Mouse (Mus musculus) c-Kit-positive CD71-negative TER-119-negative erythroid progenitor cells, embryonic 14.5 days (primary cell): ENCODE measurements at regions not wholly inside any gene's neighbourhood (a gene's known extent, or its start where the extent isn't known, plus 50 kb on each side); places are given as distances from the start of the nearest gene placed in this dataset.
A peak's percentile ranks its signal among the peaks of the same experiment; 100 is the strongest.

Experiments
- DNase-seq: peaks from one replicate; pipeline ENCODE4 v3.0.0-alpha.2; 2013; ENCODE audit warnings: low read depth

DNA sequence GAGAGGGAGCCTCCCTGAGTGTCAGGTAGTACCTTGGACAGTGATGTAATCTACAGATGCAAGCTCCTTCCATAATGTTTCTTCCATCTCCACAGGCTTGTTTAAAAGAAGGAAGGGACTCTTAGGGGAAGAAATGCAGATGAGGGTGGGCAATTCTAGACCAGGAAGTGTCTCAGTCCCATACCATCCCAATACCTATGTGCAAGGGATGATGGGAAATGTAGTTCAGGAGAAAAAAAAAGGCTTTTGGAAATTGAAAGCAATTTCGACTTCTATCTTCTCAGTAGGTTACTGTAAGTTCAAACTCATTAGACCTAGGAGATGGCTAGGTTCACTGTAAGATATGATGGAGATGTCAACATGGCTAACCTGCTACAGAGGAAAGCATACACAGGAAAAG is 68.3 kb downstream of the Cd83 start:
- no peak for DNase-seq

DNA sequence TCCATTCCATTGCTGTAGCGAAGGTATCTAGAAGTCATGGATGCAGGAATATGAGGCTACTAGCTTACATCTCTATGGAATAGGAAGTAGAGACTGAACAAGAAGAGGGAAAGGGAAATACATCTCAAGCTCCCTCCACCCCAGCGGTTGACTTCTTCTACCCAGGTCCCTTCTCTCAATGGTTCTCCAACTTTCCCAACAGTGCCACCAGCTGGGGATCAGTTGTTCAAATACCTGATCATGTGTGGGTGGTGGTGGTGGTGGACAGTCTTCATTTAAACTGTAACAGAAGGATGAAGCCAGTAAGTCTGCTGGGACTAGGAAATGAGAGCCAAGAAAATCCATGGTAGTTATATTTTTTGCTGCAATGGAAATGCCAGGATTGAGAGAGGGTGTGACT is 70.4 kb downstream of the Cd83 start:
- DNase-seq = no peak

DNA sequence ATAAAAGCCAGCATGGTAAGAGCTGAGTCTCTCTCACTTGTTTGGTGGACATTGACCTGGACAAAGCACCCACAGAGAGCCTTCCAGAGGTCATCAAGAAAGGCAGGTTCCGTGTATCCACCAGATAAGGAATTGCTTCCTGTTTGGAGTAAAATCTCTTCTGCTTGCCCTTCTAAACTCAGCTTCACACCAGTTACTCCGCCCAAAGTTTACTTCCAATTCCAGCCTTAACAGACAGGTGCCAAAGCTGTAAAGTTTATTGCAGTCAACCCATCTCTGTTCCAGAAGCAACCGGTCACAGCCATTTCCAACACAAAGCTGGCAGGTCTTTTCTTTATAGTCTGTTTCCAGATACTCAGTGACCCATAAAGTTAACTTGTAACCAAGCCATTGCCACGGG is 76.4 kb downstream of the Cd83 start:
- no peak for DNase-seq

DNA sequence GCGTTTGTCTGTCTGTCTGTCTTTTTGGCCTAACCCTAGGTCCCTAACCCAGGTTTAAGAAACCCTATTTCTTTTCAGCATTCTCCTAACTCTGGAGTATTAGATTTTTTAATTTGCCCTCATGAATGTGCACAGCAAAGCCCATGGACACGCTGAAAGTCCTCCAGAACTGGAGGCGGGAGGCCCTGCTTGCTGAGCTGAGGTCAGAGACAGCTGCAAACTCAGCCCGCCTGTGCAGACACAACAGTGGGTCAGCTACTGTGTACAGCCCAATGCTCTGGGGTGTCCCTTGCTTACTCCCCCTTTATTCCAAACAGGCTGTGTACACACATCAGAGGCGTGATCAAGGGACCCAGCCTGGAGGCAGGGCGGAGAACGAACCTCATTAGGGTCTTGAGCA is 76.8 kb downstream of the Cd83 start:
- DNase-seq = no peak

DNA sequence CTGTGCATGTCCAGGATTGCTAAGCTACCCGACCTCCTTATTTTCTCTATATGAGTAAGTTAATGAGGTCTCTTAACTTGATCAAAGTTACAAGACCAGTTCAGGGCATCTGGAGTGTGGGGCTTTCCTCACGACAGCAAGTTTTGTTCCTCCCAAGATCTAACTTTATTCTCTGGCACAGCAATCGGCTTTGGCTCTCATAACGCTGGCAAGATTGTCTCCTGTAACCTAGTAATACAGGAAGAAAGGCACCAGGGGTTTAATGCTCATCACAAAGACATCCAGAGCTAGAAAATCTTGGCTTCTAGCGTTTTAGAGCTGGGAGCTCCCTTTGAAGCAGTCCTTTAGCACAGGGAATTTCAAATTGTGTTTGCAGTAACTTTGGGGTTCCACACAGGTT is 77.5 kb downstream of the Cd83 start:
- no peak for DNase-seq

DNA sequence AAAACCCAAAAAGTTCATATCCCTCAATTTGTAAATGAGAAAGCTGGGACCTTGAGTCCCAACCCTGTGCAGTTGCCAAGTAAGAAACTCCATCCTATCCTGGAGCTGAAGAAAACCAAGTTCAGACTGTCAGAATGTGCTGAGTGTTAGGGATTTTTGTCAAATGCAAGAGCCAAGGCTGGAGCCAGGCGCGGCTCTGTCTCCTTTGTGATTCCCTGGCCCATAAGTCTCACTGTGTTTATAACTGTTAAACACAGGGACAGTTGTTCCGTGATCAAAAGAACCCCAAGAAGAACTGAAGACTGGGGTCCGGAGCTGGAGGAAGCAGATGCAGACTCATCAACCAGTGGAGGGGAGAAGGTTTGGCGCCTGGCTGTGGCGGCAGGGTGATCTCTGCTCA is 78.0 kb downstream of the Cd83 start:
- no peak for DNase-seq

DNA sequence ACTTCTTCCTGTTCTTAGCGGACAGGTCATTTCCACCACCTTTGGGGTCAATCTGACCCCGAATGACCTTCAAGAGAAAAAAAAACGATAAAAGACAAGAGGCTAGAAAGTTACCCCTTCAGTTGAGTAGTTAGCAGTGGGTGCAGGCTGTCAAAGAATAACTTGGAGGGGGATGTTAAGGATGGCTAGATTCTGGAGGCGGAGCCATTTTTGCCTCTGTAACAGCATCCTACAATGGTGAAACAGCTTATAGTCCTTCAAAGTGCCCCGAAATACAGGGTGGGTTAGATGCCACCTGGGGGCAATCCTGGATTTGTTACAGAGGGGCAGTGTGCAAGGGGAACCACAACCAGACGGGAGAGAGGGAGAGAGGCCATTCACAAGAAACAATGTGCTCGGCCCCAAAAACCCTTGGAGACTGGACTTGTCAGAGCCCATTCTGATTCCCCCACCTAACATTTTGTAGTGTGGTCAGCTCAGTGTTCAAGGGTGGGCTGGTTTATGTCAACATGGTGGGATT is 79.1 kb downstream of the Cd83 start:
- no peak for DNase-seq

DNA sequence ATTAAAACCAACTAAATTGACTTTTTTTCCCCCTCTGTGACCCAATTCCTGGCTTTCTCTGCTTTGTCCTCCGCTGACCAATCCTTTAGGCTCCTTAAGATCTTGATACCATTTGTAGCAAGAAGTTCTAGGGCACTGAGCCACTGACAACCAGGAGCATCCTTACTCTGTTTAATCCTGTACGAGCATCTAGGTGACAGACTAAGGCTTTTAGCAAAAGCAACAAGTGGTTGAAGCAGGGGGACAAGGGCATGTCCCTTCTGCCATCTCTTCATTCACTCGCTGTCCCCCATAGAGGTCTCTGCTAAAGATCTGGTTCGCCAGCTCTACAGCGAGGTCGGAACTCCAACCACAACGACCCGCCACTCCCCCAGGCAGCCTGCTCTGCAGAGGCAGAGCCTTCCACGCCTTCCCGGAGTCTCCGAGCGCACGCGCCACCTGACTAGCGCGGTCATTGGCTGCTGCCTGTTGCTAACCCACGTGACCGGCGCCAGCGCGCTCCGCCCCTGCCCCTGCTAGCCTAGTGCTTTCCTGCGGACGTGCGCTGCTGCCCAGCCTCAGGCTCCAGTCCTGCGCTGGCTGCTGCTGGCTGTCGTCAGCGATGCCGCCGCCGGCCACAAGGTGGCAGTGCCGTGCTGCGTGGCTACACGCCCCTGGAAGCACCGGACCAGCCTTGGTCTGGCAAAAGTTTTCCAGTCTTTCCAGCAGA is 79.7 kb downstream of the Cd83 start:
- DNase-seq = peak; percentile 90

DNA sequence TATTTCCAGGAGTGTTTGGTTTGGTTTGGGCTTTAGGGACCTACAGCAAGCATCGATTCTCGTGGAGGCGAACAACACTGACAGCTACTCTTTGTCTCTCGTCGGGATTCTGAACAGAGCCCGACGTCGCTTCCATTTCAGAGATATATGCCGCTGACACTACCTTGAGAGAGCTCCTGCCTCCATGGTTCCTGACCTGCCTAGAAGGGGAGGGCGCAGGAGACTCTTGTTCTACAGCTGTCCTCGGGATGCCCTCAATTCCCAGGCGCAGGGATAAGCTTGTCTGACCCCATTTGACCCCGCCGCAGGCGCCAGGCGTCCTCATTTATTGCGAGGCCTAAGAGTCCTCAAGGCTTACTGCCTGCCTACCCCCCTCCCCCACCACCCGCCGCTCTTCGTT is 80.5 kb downstream of the Cd83 start:
- no peak for DNase-seq

DNA sequence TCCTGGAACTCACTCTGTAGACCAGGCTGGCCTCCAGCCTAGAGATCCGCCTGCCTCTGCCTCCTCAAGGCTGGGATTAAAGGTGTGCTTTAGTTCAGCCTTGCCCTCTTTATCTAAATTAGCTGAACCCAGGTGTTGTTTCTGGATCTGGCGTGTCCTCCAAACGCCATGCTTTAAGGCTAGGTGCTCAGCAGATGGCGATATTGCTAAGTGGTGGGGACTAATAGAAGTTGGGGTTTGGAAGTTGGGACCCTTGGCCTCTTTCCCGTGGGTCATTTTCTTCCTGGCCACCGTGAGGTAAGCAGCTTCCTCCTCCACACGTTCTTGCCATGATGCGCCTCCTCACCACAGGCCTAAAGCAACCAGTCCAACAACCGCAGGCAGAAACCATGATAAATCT is 91.3 kb downstream of the Cd83 start:
- no peak for DNase-seq

DNA sequence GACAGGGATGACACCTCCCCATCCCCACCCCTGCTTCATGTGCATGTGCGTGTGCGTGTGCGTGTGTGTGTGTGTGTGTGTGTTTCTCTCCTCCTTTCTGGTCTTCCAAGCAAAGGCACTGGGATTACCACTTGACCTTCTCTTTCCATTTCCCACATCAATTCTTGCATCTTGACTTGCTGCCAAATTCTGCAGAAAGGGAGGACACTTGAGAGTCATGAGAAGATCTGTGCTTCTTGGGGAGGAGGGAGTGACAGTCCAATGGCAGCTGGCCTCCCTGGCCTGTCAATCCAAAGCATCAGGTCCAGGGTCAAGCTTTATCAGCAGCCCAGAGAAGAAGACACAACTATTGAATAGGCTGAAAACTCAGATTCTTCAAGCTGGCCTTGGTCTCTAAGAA is 102.7 kb downstream of the Cd83 start:
- no peak for DNase-seq

DNA sequence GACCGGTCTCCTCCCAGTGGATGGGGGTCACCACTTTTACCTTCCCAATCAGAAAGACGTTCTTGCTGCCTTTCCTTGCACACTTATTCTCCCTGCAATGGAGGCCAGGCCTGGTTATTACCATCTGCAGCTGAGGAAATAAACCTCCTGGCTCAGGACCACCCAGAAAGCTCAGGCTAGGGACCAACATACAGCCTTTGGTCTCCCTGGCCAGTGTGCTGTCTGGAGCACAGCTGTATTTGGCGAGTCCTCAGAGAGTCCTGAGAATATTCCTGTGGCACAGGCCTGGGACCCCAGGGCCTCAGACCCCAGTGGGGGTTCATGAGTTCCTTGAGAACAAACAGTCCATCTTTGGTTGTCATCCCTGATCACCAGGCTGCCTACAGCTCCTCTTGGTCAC is 107.4 kb downstream of the Cd83 start:
- no peak for DNase-seq

DNA sequence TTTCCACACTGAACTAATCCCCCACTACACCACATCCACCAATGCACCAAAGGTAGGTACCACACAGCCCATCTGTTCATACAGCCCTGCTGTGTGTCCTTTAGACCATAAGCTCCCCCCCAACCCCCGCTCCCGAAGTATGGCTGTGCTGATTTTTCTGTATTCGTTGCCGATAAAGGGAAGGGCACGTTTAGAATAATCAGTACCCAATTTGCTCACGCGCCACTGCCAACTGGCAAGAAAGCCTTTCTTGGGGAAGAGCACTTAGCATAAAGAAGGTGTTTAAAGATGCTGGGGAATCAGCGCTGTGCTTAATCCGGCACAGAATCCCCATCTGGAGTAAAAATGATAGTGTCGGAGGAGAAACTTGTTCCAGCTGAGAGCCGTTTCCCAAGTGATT is 111.4 kb downstream of the Cd83 start:
- no peak for DNase-seq

DNA sequence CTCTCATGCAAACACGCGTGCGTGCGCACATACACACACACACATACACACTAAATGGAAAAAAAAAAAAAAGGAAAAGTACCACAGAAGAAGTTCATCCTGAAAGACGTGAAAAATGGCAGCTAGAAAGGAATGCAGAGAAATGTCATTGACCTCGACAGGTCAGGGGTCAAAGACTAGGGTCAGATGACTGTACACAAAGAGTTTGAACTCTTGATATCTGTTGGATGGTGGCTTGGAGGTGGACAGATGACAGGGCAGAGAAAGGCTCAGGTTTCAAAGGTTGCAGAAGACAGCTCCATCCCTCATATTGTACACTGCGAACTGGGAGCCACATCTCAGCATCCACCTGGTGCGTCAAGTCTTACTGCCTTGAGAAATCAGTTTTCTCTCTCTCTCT is 112.5 kb downstream of the Cd83 start:
- DNase-seq = no peak

DNA sequence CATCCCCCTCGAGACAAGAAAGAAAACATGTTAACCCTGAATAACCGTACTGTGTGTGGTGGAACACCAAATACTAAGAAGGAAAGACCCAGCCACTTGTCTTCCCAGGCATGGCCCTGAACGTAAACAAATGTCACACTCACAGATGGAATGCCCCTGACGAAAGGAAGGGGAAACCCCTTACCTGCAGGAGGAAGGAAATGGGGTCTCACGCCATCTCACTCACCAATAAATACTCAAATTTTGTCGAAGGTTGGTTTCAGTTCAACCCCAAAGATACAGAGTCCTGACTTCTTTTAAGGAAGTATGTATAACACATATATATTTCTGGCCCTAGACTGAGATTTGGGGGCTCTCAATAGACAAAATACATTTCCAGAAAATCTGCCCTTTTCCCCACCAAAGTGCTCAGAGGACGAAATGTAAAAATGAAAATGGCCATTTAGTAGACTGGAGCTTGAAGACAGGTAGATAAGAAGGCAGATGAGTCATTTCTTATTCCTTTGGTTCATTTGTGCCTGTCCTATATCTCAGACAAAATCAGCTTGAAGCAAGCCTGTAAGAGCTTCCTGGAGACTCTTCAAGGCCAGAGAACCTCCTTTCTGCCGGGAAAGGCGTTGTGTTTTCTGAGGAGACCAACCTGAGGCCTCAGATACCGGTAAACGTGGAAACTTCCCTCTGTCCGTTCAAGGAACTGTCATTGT is 114.1 kb downstream of the Cd83 start:
- DNase-seq = no peak

DNA sequence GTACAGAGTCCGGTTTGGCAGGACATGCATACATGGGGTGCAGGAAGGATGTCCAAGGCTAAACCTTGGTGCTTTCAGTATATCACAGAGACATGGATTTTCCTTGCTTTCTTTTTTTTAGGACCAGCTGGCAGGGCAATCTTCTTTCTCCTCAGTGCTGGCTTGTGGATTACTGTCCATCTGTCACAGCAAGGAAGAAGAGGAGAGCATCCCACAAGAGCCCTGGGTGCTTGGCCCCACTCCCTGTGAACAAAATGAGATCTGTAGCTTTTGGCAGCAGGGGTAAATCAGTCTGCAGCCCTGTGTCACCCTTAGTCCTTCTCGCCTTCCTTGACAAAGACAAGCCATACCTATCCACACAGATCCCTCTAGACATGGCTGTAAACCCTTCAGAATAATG is 115.5 kb downstream of the Cd83 start:
- DNase-seq = no peak

DNA sequence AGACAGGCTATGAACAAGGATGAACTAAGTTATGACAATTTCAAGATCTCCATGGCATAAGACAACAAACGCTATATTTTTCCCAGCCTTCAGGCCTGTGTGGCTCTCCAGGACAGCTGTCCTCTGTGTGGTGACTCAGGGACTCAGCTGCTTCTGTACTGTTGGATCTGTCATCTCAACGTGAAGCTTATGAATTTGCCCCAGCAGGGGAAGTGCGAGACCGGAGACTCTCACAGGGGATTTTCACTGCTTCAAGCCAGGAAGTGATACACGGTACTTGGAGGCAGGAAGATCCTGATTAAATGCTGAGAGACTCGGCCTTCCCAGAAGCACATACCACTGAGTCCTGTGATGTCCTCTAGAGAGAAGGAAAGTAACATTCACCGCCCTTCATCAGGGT is 116.2 kb downstream of the Cd83 start:
- DNase-seq = no peak

DNA sequence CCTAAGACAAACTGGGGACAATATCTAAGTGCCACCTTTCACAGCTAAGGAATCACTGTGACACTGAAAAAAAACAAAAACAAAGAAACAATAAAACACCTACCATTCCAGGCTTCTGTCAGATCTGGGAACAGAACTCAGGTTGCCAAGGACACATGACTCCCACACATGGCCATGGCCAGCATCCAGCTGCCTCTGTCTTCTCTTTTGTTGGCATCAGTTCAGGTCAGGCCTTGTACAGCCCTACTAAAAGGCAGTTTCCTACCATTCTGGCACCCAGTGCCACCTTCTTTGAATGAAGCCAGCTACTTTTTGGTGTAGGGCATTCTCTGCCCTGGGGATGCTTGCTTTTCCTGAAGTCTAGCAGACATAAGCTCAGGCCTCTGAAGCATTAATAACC is 118.8 kb downstream of the Cd83 start:
- DNase-seq = no peak

DNA sequence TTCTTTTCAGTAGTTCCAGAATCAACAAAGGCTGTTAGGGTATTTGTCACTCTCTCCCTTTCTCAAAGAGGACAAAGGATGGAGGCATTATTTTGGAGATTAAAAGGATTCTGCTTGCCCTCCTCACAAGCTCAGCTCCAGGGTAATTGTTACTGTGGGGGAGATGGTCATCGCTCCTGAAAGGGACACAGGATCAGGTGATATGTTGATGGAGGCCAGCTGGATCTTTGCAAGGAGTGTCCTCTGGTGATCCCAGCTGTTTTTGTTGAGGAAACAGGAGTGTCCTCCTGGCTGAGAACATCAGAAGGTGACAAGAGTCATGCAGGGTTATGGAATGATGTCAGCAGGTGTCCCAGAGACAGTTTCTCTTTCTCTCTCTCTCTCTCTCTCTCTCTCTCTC is 119.7 kb downstream of the Cd83 start:
- DNase-seq = no peak

DNA sequence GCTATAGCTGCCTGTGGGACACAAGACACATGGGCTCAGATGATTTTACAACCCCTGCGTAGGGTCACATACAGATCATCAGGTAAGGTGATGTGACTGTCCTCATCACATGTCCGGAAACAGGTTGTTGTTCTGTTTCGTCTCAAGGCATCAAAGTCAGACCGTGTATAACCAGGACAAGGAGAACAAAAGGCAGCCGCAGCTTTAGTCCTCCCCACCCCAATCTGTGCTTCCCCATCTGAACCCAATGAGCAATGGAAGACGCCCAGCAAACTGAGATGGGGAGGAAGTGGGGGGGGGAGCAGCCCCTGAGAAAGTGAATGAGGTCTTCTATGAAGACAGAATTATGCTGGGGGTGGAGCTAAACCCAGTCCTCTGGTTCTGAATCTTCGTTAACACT is 121.7 kb downstream of the Cd83 start:
- no peak for DNase-seq

DNA sequence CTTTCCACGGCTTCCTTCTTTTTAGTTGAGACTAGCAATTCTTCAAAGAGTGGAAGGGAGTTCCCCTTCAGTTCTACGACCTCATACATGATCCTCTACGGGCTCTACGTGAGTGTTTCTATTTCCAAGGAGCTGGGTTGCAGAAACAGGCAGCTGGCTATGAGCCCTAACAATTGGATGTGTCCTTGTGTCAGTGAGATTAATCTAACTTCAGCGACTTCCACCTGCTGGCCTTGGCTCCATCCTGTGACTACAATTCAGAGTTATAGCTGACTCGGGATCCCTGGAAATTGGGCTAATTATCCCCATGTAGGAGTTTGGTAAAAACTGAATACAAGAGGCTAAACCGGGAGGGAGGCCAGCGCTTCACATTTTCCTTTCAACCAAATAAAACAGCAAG is 122.8 kb downstream of the Cd83 start:
- no peak for DNase-seq

DNA sequence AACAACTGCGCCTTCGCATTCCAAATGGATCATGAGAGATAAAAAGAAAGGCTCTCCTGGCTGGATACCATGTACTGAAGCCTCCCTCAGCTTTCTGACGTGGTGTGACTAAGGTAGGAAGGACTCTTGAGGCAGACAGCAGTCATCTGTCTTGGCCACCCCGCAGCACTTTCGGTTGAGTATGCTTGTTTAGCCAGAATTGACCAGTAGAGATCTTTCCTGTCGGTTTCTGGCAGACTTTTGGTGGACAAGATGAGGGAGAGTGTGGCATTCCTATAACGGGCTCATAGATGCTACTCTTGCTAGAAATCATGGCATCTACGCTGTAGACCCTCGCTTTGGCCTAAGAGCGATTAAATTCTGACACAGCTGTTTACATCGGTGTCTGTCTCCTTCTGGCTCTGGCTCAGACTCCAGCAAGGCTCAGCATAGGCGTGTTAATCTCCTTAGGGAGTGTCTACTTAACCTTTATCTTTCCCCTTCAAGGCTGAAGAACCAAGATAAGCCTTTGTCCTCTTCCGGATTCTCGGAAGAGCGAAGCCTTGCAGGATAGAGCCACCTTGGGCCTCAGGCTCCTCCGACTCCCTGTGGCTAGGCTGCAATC is 123.6 kb downstream of the Cd83 start:
- DNase-seq = peak; percentile 9

DNA sequence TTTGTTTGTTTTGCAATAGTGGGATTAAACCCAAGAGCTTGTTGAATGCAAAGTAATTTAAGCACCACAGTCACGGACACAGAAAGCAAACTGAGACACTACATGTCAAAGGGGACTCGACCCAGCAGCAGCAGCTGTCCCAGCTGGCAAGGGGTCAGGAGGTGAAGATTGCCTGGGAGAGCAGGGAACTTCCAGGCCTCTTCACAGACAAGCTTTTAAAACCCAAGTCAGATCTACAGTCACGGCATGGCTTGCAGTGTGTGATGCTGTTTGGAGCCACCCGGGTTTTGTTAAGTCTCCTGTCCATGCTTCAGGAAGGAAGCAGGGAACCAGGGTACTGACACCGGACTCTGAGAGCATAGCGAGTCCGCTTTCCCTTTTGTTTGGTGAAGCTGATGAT is 125.4 kb downstream of the Cd83 start:
- no peak for DNase-seq

DNA sequence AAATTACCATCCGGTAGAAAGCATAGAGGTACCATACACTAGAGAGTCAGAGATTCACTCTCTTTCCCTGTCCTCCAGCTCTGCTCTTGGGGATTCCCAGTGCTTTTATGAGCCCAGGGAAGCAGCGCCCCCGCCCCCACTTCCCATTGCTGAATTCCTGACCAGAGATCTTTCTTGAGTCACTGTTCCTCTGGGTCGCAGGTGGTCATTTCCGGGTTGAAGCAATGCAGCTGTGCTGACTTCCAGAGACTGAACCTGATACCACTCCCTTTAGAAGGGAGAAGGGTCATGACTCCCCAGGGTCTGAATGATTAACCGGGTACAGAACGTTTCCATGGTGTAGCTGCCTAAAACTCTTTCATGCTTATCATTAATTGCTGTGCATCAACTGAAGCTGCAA is 128.9 kb downstream of the Cd83 start:
- DNase-seq = no peak
